Mouse (Mus musculus) bone marrow macrophage, adult 2 months (primary cell): ENCODE results near the gene Krt77. TPM values are rescaled to one million over a fixed set of nuclear protein-coding genes. Genes with fewer than 3 reads are reported as not detected.

Experiments used
- H3K27ac ChIP-seq: 2 replicates; pipeline ENCODE4 v1.5.1; 2012; ENCODE audit warnings: low read depth, low read length; ENCODE audit not compliant: insufficient read depth
- H3K4me1 ChIP-seq: 2 replicates; pipeline ENCODE4 v1.6.1; 2012; ENCODE audit warnings: low read length; ENCODE audit not compliant: control insufficient read depth, insufficient read depth
- H3K4me3 ChIP-seq: 2 replicates; pipeline ENCODE4 v1.5.1; 2012; ENCODE audit warnings: mild to moderate bottlenecking, low read length, moderate library complexity; ENCODE audit not compliant: insufficient read depth
- CTCF ChIP-seq: IDR thresholded peaks from 2 replicates; pipeline ENCODE4 v1.5.1; 2012; ENCODE audit warnings: low read depth, mild to moderate bottlenecking, low read length, moderate library complexity
- POLR2A ChIP-seq: IDR thresholded peaks from 2 replicates; pipeline ENCODE4 v1.6.1; 2012; ENCODE audit warnings: mild to moderate bottlenecking, low read depth, low read length, borderline replicate concordance
- polyA plus RNA-seq: library from polyadenylated mRNA; stranded (reverse); fragments of >200 nt; gene quantifications from 2 replicates; pipeline ENCODE4 v1.2.4, GENCODE M21; 2012; ENCODE audit not compliant: missing spikeins, insufficient read depth, insufficient read length

The Krt77 gene
- polyA plus RNA-seq, result 0.19 and 0.27 TPM in 2 replicates

GRCm38 (mm10) chr15:101869431-101869830, at the start of gene Krt77:
Krt77 (minus strand) TSS chr15:101869705.
- Histone ChIP-seq H3K4me3 (no peak within 1 kb of the TSS), H3K4me1 (no peaks in the 10 kb centered on the region), H3K27ac (no peak within 1 kb of the TSS)
- no peak for TF ChIP-seq CTCF
- TF ChIP-seq POLR2A, result no peak

GRCm38 (mm10) chr15:101916072-101916471, 46.6 kb upstream of the Krt77 start:
- Histone ChIP-seq H3K4me3 (no peak overlapping the region), H3K4me1 (no peaks in the 10 kb centered on the region), H3K27ac (no peak overlapping the region)
- TF ChIP-seq CTCF (no peak), POLR2A (no peak)

- TF ChIP-seq POLR2A (no peak), CTCF (no peak)
- H3K4me1 ChIP-seq, result no peaks in the 10 kb centered on the region
- H3K4me3 ChIP-seq, result no peak overlapping the region
- H3K27ac ChIP-seq, result no peak overlapping the region
Observed at GRCm38 (mm10) chr15:101904849-101905248, 35.3 kb upstream of the Krt77 start.

- Histone ChIP-seq H3K4me3 (no peak overlapping the region), H3K4me1 (no peaks in the 10 kb centered on the region), H3K27ac (no peak overlapping the region)
- no peak for TF ChIP-seq CTCF
- TF ChIP-seq POLR2A, result no peak
Observed at GRCm38 (mm10) chr15:101902171-101903149, 33.0 kb upstream of the Krt77 start.

- Histone ChIP-seq H3K4me1 (no peaks in the 10 kb centered on the region), H3K27ac (no peak overlapping the region), H3K4me3 (no peak overlapping the region)
- TF ChIP-seq POLR2A (no peak), CTCF (no peak)
Observed at GRCm38 (mm10) chr15:101895216-101895615, 25.7 kb upstream of the Krt77 start.

- Histone ChIP-seq H3K4me1 (no peaks in the 10 kb centered on the region), H3K27ac (no peak within 1 kb of the TSS), H3K4me3 (no peak within 1 kb of the TSS)
- no peak for TF ChIP-seq POLR2A
- TF ChIP-seq CTCF, result no peak
Observed at GRCm38 (mm10) chr15:101892820-101893219, 23.3 kb upstream of the Krt77 start, which contains the start of gene Krt76. Krt76 (minus strand) TSS chr15:101892920.

- TF ChIP-seq CTCF (no peak), POLR2A (no peak)
Observed at GRCm38 (mm10) chr15:101879776-101880175, 10.3 kb upstream of the Krt77 start.

GRCm38 (mm10) chr15:101878041-101878440, 8.5 kb upstream of the Krt77 start:
- H3K27ac ChIP-seq, result no peak overlapping the region
- H3K4me3 ChIP-seq, result no peak overlapping the region
- TF ChIP-seq POLR2A, result no peak
- no peaks in the 10 kb centered on the region for H3K4me1 ChIP-seq

More at GRCm38 (mm10) chr15:101879776-101880175, 10.3 kb upstream of the Krt77 start:
- H3K4me3 ChIP-seq, result no peak overlapping the region
- H3K27ac ChIP-seq, result no peak overlapping the region
- H3K4me1 ChIP-seq, result no peaks in the 10 kb centered on the region

GRCm38 (mm10) chr15:101874383-101874782, 4.9 kb upstream of the Krt77 start:
- no peaks in the 10 kb centered on the region for H3K4me1 ChIP-seq
- H3K4me3 ChIP-seq, result no peak overlapping the region
- H3K27ac ChIP-seq, result no peak overlapping the region
- TF ChIP-seq POLR2A (no peak), CTCF (no peak)

- Histone ChIP-seq H3K4me3 (no peak overlapping the region), H3K27ac (no peak overlapping the region), H3K4me1 (no peaks in the 10 kb centered on the region)
- TF ChIP-seq CTCF (no peak), POLR2A (no peak)
Observed at GRCm38 (mm10) chr15:101873231-101873630, 3.7 kb upstream of the Krt77 start.
